Mouse (Mus musculus) heart, adult 9 months (tissue): ENCODE data around the gene Elovl7.

Experiments
- DNase-seq, 2 experiments: peaks; one replicate each; pipeline ENCODE4 v3.0.0; 2022; ENCODE audit warnings: low spot score in 2 of 2

Gene Elovl7

GRCm38 (mm10) chr13:108301411-108301810 lies 87.2 kb downstream of the Elovl7 start:
- DNase-seq, result no peak

DNA sequence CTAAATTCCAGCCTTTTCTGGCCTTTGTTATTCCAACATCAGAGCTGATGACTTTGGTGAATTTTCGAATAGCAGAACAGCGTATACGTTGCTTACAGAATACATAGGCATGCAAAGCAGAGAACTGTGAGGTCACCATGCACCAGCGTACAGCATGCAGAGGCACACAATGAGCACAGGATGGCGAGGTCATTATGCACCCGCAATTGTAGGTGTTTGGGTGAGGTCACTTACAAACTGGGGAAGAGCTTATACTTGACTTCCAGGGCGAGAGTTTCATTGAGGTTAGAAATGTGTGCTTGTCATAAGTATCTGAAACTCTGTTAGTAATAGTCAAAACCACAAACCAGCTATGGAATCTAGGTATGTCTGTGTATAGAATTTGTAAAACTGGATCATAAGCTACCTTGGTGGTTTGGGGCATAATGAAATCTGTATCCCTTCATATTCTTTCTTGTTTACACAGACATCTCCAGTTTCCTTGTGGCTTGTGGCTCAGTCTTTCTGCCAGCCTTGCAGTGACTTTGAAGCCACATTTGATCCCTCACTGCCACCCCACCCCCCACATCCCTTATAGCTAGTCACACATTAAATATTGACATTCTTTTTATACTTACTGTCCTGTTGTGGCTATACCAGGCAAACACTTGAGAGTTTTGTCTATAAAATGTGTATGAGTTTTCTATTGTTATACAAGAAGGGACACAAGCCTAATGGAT lies 88.9 kb downstream of the Elovl7 start:
- DNase-seq, result no peak

- no peak for DNase-seq
Observed at GRCm38 (mm10) chr13:108303841-108304240, 89.6 kb downstream of the Elovl7 start.

- DNase-seq, result no peak
Observed at GRCm38 (mm10) chr13:108304680-108305079, 90.5 kb downstream of the Elovl7 start.

DNA sequence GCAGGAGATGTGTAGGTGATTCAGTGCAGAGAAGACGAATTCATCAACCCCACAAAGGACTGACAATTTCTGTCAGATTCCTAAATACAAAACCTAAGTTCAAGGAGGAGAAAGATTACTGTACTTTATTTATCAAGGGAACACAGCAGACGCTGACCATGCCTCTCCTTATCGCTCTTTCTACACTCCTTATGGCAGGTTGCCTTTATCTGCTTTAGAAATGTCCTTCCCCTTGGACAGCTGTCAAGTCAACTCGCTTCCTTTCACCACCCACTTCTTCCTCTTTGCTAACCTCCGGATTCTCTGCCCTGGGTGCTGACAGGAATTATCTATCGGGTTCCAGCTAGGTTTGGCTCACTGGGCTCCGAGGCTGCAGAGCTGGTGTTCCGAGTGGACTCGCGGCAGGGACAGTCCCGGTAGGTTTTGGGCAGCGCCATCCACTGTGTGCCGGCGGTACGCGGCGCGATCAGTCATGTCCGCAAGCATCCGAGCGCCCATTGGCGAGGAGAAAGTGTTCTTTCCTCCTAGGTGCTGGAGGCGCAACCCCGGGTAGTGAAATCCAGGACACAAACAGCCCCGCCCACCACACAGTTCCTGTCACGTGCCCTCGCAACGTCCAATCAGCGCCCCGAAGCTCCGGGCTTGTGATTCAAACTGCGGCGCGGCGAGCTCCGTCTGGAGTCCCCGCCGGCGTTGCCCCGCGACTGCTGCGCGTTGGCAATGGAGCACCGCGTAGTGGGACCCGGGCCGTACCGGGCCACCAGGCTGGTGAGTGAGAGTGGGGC lies 101.7 kb downstream of the Elovl7 start, which contains the start of gene Depdc1b:
Depdc1b (plus strand) TSS at position 631 of the 785 bp plus-strand sequence.
- DNase-seq, result peak; percentile 94 to 95

- DNase-seq, result no peak
Observed at GRCm38 (mm10) chr13:108316487-108316903, 102.3 kb downstream of the Elovl7 start.

DNA sequence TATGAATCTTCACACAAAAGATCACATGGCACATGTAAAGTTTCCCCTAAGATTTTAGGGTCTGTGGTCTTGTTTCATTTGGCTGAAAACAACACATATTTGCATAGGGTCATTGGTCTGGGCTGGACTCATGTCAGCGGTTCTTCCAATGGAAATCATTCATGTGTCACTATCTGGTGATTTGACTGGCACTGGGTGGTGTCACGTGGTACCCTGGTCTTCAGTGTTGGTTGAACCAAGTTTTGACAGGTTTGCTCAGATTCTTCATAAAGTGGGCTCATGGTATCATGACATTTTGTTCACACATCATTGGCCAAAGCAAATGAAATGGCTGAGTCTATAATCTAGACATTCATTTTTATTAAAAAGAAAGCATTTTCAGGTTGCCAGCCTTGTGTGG lies 103.2 kb downstream of the Elovl7 start:
- DNase-seq, result no peak

- DNase-seq, result no peak
Observed at GRCm38 (mm10) chr13:108319028-108319427, 104.8 kb downstream of the Elovl7 start.

DNA sequence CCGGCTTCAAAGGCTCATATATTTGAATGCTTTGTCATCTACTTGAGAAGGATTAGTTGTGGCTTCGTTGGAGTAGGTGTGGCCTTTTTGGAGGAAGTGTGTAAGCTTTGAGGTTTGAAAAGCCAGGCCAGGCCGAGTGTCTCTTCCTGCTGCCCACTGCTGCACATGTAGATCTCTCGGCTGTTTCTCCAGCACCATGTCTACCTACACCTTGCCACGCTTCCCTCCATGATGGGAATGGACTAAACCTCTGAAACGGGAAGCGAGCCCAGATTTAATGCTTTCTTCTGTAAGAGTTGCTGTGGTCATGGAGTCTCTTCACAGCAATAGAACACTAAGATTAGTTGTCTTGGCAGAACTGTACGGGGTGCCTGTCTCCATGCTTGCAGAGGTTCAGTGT lies 106.0 kb downstream of the Elovl7 start:
- DNase-seq, result no peak

DNA sequence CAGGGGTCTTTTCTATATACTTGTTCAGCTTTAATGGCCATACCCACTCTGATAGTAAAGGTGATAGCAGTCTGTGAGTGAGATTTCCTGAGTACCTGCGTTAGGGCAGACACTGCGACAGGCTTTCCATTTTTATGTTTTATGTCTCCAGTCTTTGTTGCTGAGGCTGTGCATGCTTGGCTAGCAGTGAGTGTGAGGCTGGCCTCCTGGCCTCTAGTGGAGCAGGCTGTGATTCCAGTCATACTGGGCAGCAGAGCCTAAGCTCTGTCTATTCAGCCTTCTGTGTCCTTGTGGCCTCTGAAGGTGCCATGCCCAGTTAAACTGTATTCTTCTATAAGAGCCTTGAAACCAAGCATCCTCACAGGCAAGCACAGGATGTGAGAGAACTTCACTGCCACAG lies 108.3 kb downstream of the Elovl7 start:
- DNase-seq, result no peak

DNA sequence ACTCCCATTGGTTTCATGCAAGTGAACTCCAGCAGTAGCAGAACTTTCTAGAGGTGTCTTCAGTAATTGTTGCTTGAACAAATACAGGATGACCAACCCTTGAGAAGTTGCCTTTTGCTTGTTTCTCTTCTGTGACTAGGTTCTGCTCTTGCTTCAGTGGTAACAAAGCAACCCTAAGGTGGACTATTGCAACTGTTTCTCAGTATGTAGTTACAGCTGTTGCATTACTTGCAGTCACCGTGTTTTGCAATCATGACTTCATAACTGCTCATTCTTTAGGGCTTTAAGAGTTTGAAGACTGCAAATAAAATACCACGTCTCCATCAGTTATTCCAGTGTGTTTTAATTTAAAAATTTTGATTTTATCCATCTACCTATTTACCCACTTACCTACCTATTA lies 109.1 kb downstream of the Elovl7 start:
- no peak for DNase-seq

- no peak for DNase-seq
Observed at GRCm38 (mm10) chr13:108323866-108324829, 109.9 kb downstream of the Elovl7 start.

DNA sequence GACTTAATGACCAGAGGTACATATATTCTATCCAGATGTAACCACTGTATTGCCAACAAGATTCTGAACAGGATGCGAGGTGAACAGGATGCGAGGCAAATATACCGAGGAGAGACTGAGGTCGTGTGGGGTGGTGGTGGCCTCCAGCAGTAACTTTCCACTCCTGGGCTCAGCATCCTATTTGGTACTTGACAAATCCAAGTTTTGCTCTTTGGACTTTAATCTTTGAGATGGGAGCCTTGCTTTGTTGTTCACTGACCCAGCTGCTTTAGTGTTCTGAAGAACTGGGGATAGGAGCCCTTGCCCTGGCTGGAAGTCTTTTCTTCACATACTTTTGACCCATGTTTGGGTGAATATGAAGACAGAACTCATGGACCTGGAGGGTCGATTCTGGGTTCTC lies 111.7 kb downstream of the Elovl7 start:
- DNase-seq, result no peak

GRCm38 (mm10) chr13:108326351-108326750 lies 112.1 kb downstream of the Elovl7 start:
- no peak for DNase-seq

- DNase-seq, result no peak
Observed at GRCm38 (mm10) chr13:108327047-108327446, 112.8 kb downstream of the Elovl7 start.

GRCm38 (mm10) chr13:108328406-108329180 lies 114.4 kb downstream of the Elovl7 start:
- no peak for DNase-seq

GRCm38 (mm10) chr13:108329693-108330092 lies 115.5 kb downstream of the Elovl7 start:
- no peak for DNase-seq
